Mouse (Mus musculus) liver, embryonic 14.5 days (tissue): ENCODE data around the gene Dlg2.
A peak's percentile ranks its signal among the peaks of the same experiment; 100 is the strongest.

Source experiments
- CTCF ChIP-seq: IDR thresholded peaks from 2 replicates; pipeline ENCODE4 v1.5.1; 2016; ENCODE audit warnings: antibody characterized with exemption, low read depth, control low read depth
- EP300 ChIP-seq: IDR thresholded peaks from 2 replicates; pipeline ENCODE4 v1.6.1; 2016; ENCODE audit warnings: antibody characterized with exemption, low read depth

DNA sequence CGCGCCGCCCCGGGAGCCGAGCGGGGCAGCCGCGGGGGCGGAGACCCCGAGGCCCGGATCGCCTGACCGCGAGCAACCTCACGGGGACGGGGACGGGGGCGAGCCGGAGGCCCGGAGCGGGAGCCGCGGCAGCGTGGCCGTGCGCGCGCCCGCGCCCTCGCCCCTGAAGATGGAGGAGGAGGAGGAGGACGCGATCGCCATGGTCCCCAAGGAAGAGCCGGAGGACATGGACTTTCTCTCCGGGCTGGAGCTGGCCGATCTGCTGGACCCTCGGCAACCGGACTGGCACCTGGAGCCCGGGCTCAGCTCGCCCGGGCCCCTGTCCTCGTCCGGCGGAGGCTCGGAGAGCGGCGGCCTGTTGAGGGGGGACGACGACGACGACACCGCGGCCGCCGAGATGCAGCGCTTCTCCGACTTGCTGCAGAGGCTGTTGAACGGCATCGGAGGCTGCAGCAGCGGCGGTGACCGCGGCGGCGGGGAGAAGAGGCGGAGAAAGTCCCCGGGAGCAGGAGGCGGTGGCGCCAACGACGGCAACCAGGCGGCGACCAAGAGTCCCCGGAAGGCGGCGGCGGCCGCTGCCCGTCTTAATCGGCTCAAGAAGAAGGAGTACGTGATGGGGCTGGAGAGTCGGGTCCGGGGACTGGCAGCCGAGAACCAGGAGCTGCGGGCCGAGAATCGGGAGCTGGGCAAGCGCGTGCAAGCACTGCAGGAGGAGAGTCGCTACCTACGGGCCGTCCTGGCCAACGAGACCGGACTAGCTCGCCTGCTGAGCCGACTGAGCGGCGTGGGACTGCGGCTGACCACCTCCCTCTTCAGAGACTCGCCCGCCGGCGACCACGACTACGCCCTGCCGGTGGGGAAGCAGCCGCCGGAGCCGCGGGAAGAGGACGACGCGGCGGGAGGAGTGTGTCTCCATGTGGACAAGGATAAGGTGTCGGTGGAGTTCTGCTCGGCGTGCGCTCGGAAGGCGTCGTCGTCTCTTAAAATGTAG, 33.1 kb upstream of the Dlg2 start:
- TF ChIP-seq EP300: no peak; the same call in 1 of the 2 replicates
- peak; percentile 72 for TF ChIP-seq CTCF
